Mouse (Mus musculus): ENCODE results near the gene Cdk14. TPM values are rescaled to one million over a fixed set of nuclear protein-coding genes. Genes with fewer than 3 reads are reported as not detected.

Gene Cdk14
- polyA plus RNA-seq, 1 experiment from 2014 or later = 19.7 TPM

DNA sequence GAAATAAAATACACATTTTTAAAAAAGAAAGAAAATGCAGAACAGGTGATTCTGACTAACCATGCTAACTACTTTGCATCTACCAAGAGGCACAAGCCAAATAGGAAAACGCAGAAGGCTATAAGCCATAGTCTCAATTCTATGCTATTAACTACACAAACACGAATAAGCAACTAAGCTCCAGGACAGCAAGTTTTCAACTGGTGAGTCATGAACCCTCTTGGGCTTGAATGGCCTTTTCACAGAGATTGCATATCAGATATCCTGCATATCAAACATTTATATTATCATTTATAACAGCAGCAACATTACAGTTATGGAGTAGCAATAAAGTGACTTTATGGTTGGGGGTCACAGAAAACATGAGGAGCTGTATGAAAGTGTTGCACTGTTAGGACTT lies 256.3 kb downstream of the Cdk14 start:
- no peaks in the 10 kb centered on the region for H3K27me3 ChIP-seq (replicated peaks; ENCODE audit: insufficient read depth, low read length)
- no peaks in the 10 kb centered on the region for H3K9me3 ChIP-seq (ENCODE audit: low read length)
- no peak overlapping the region for H3K9ac ChIP-seq (replicated peaks; ENCODE audit: low read depth)
- H3K4me2 ChIP-seq (replicated peaks; ENCODE audit: low read depth, low read length) = no peak overlapping the region
- H3K4me3 ChIP-seq (ENCODE audit: low read depth, low read length) = no peak overlapping the region
- 84% methylated on average over 2 of the region's 2 CpGs for WGBS
- TF ChIP-seq EP300 (IDR thresholded peaks at IDR 0.05) (no peak), CTCF (IDR thresholded peaks at IDR 0.05) (no peak)
- ATAC-seq (no peak), DNase-seq (ENCODE audit: low spot score) (no peak)
- no peaks in the 10 kb centered on the region for H3K36me3 ChIP-seq (ENCODE audit: insufficient read depth, low read length)
- H3K27ac ChIP-seq (ENCODE audit: low read length) = no peak overlapping the region
- no peaks in the 10 kb centered on the region for H3K4me1 ChIP-seq (ENCODE audit: insufficient read depth, low read depth, low read length)

- TF ChIP-seq CTCF (IDR thresholded peaks at IDR 0.05) = no peak
- no peak for TF ChIP-seq EP300 (IDR thresholded peaks at IDR 0.05)
- Histone ChIP-seq H3K27me3 (replicated peaks; ENCODE audit: insufficient read depth, low read length) (no peaks in the 10 kb centered on the region), H3K9ac (replicated peaks; ENCODE audit: low read depth) (no peak overlapping the region), H3K4me2 (replicated peaks; ENCODE audit: low read depth, low read length) (no peak overlapping the region), H3K9me3 (ENCODE audit: low read length) (no peaks in the 10 kb centered on the region), H3K36me3 (ENCODE audit: insufficient read depth, low read length) (no peaks in the 10 kb centered on the region), H3K27ac (ENCODE audit: low read length) (no peak overlapping the region), H3K4me1 (ENCODE audit: insufficient read depth, low read depth, low read length) (no peaks in the 10 kb centered on the region), H3K4me3 (ENCODE audit: low read depth, low read length) (no peak overlapping the region)
- no peak for ATAC-seq
- DNase-seq (ENCODE audit: low spot score) = no peak
- WGBS = 68% methylated on average over 1 of the region's 1 CpGs
Measured at GRCm38 (mm10) chr5:5159521-5159920, 260.6 kb downstream of the Cdk14 start.

DNA sequence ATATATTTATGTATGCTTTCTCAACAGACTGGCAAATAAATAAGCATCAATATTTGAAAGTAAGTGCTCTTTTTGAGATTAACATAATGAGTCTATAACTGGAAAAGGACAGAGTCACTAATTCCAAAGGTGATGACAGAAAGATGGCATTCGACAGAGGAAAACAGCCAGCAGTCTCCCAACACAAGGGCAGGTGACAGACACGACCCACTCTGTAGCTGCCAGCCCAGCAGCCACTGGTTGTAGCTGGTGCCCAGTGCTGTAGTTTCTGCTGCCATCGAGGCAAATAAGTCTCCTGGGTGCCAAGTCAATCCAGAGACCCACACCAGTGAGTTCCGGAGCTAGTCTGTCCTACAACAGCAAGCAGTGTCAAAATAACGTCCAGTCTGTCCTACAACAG lies 280.3 kb downstream of the Cdk14 start:
- WGBS = 66% methylated on average over 5 of the region's 5 CpGs
- Histone ChIP-seq H3K27ac (ENCODE audit: low read length) (no peak overlapping the region), H3K4me1 (ENCODE audit: insufficient read depth, low read depth, low read length) (no peaks in the 10 kb centered on the region), H3K36me3 (ENCODE audit: insufficient read depth, low read length) (no peaks in the 10 kb centered on the region), H3K9me3 (ENCODE audit: low read length) (no peaks in the 10 kb centered on the region), H3K4me2 (replicated peaks; ENCODE audit: low read depth, low read length) (no peak overlapping the region), H3K27me3 (replicated peaks; ENCODE audit: insufficient read depth, low read length) (no peaks in the 10 kb centered on the region), H3K9ac (replicated peaks; ENCODE audit: low read depth) (no peak overlapping the region), H3K4me3 (ENCODE audit: low read depth, low read length) (no peak overlapping the region)
- ATAC-seq (no peak), DNase-seq (ENCODE audit: low spot score) (no peak)
- TF ChIP-seq EP300 (IDR thresholded peaks at IDR 0.05) = no peak
- TF ChIP-seq CTCF (IDR thresholded peaks at IDR 0.05) = no peak

DNA sequence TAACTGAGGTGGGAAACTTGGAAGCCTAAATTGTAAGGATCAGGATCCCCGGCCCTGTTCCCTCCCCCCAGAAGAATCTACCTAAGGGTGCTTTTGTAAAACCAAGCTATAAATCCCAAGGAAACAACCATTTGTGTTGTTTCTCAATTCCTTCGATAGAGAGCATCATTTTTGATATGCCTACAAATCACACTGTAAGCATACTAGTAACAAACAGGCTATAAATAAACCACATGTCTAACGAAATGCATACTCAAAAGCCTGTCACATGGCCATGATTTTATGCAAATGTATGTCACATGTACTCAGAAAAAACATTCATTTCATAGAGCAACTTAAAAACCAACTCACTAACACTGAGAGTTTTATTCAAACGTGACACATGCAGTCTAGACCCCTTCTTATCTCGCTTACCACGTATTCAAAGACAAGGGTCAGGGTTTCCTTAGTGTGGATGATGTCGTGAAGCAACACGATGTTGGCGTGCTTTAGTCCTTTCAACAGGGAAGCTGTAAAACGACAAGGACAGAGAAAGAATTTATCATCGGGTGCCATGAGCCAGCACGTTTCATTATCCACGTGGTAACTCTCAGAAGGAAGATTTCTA lies 285.1 kb downstream of the Cdk14 start:
- no peak overlapping the region for H3K4me2 ChIP-seq (replicated peaks; ENCODE audit: low read depth, low read length)
- no peak overlapping the region for H3K27ac ChIP-seq (ENCODE audit: low read length)
- H3K9ac ChIP-seq (replicated peaks; ENCODE audit: low read depth) = no peak overlapping the region
- H3K27me3 ChIP-seq (replicated peaks; ENCODE audit: insufficient read depth, low read length) = no peaks in the 10 kb centered on the region
- H3K4me3 ChIP-seq (ENCODE audit: low read depth, low read length) = no peak overlapping the region
- 66% methylated on average over 13 of the region's 13 CpGs for WGBS
- TF ChIP-seq EP300 (IDR thresholded peaks at IDR 0.05) (no peak), CTCF (IDR thresholded peaks at IDR 0.05) (no peak)
- no peak for ATAC-seq
- H3K4me1 ChIP-seq (ENCODE audit: insufficient read depth, low read depth, low read length) = no peaks in the 10 kb centered on the region
- DNase-seq (ENCODE audit: low spot score) = no peak
- H3K9me3 ChIP-seq (ENCODE audit: low read length) = no peaks in the 10 kb centered on the region
- no peaks in the 10 kb centered on the region for H3K36me3 ChIP-seq (ENCODE audit: insufficient read depth, low read length)

DNA sequence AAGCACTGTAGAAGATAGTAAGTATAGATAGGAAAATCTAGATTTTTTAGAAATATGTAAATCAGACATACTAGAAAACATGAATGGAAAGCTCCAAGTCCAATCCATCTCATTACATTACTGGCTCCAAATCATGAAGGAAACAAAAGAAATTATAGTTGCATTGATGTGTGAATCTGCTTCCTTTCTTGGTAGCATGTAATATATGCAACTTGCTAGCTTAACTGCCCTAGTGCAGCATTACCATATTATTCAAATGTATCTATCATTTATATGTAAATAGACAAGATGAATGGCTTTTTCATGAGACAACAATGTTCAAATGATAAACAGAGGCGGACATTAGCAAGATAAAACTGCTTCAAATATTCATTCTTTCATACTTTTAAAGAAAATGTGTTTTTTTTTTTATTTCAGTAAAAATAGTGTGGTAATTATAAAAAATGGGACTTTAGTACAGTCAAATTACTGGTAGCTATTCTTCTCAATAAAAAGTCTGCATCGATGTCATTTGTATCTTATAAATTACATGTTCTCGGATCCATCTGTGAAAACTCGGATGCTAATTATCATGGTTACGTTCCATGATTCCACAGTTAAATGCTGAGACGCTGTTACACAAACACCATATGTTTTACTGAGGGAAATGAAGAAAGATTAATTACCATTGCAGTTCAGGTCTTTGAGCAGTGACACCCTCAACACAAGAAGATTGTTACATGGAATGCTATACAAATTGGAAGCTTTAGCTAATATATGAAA lies 285.8 kb downstream of the Cdk14 start:
- no peak for DNase-seq (ENCODE audit: low spot score)
- no peaks in the 10 kb centered on the region for H3K4me1 ChIP-seq (ENCODE audit: insufficient read depth, low read depth, low read length)
- no peaks in the 10 kb centered on the region for H3K27me3 ChIP-seq (replicated peaks; ENCODE audit: insufficient read depth, low read length)
- H3K36me3 ChIP-seq (ENCODE audit: insufficient read depth, low read length) = no peaks in the 10 kb centered on the region
- H3K4me3 ChIP-seq (ENCODE audit: low read depth, low read length) = no peak overlapping the region
- no peak overlapping the region for H3K4me2 ChIP-seq (replicated peaks; ENCODE audit: low read depth, low read length)
- H3K27ac ChIP-seq (ENCODE audit: low read length) = no peak overlapping the region
- no peak for TF ChIP-seq EP300 (IDR thresholded peaks at IDR 0.05)
- no peak for TF ChIP-seq CTCF (IDR thresholded peaks at IDR 0.05)
- ATAC-seq = no peak
- no peaks in the 10 kb centered on the region for H3K9me3 ChIP-seq (ENCODE audit: low read length)
- H3K9ac ChIP-seq (replicated peaks; ENCODE audit: low read depth) = no peak overlapping the region
- WGBS = 86% methylated on average over 6 of the region's 6 CpGs

GRCm38 (mm10) chr5:5128852-5129251 lies 291.3 kb downstream of the Cdk14 start:
- peak; percentile 23 for DNase-seq (ENCODE audit: low spot score)
- Histone ChIP-seq H3K27me3 (replicated peaks; ENCODE audit: insufficient read depth, low read length) (no peaks in the 10 kb centered on the region), H3K4me2 (replicated peaks; ENCODE audit: low read depth, low read length) (no peak overlapping the region), H3K36me3 (ENCODE audit: insufficient read depth, low read length) (no peaks in the 10 kb centered on the region), H3K9ac (replicated peaks; ENCODE audit: low read depth) (no peak overlapping the region), H3K27ac (ENCODE audit: low read length) (no peak overlapping the region), H3K4me1 (ENCODE audit: insufficient read depth, low read depth, low read length) (no peaks in the 10 kb centered on the region; the same call in 1 of the 2 replicates), H3K9me3 (ENCODE audit: low read length) (no peaks in the 10 kb centered on the region), H3K4me3 (ENCODE audit: low read depth, low read length) (no peak overlapping the region)
- WGBS = 68% methylated on average over 1 of the region's 1 CpGs
- TF ChIP-seq EP300 (IDR thresholded peaks at IDR 0.05) (no peak), CTCF (IDR thresholded peaks at IDR 0.05) (no peak)
- no peak for ATAC-seq
